Mouse (Mus musculus) induced T-regulatory cell, adult 2 months (primary cell): ENCODE results near the gene Adamts20.
A peak's percentile ranks its signal among the peaks of the same experiment; 100 is the strongest.

ENCODE experiments used
- DNase-seq: peaks from one replicate; pipeline ENCODE4 v3.0.0-alpha.2; 2012; ENCODE audit warnings: low read depth

The Adamts20 gene

DNA sequence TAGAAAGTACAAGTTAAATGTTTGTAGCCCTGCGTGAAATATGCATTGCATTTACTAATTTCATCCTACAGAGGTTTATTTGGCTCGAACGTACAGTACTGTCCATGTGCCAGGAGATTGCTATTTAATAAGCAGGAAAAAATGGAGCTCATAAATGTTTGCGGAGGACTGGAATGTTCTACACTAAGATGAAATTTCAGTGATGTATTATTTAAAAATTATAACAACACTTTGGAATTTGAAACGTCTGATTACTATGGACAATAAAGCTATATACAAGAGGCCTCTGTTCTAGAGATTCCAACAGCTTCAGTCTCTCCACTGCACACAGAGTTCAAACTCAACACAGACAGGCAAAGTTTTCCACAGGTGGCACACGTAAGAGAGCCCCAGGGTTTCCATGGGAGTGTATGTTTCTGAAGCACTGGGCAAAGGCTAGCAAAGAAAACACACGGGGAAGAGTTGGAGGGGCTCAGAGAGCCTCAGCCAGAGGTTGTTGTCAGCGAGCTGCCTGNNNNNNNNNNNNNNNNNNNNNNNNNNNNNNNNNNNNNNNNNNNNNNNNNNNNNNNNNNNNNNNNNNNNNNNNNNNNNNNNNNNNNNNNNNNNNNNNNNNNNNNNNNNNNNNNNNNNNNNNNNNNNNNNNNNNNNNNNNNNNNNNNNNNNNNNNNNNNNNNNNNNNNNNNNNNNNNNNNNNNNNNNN is 20.6 kb downstream of the Adamts20 start:
- no peak for DNase-seq

DNA sequence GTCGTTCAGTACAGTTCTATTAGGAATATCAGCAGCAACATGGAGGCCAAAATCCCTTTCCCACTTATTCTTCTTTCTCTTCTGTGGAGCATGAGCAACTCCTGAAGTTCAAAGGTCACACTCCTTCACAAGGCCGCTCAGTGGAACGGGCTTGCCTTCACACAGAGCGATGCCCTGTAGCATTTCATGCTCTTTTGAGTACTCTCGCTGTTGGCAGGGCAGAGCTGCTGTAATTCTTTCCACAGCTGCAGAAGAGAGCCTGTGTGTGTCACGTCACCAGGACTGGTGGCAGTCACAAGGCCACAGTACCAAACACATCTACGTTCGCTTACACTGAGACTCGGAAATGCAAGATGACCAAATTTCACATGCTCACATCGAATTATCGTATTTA is 21.2 kb downstream of the Adamts20 start:
- DNase-seq: no peak

- no peak for DNase-seq
Measured at GRCm38 (mm10) chr15:94443025-94443424, 22.2 kb downstream of the Adamts20 start.

DNA sequence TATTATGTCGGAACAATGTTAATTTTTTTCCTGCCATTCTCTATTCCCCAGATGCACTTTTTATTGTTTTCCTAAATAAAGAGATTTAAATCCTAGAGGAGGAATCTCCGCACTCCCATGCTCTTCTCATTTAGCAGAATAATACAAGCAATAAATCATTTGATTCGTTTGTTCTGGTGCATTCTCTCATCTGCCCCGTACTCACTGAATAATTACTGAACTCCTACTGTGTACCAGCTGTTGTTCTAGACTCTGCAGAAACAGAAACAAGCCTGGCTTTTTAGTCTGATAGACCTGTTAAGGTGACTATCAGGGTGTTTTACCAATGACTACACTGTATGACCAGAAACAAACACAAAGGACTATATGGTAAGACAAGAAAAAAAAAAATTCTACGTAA is 29.7 kb downstream of the Adamts20 start:
- DNase-seq: no peak

DNA sequence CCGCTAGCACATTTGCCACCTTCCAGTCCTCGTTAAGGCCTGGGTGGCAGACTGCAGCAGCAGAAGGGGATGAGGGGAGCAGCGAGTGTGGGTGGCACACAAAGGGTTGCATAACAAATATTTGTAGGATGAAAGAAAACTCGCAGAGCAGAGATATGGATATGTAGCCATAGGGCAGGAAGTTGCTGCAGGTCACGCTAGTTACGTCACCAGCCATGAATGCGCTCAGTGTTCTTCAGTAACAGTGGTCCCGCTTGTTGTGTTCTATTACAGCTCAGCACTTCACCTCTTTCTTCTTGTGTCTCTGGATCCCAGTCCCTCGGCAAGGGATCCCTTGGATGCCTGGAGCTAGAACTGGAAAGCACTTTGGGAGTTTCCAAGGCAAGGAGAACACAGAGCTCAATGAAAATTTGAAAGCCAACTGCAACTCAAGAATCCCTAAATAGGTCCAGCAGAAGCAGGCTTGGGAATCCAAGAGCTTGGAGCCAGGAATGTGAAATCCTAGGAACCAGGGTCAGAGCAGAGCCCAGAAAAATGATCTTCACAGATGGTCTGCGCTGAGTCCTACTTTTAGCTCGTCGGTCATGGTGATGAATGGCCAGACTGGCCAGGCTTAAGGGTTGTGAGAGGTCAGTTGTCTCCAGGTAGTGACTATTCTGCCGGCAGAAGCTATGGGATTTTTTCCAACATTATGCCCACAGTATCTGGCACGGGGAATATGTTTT is 34.4 kb downstream of the Adamts20 start:
- DNase-seq: no peak

DNA sequence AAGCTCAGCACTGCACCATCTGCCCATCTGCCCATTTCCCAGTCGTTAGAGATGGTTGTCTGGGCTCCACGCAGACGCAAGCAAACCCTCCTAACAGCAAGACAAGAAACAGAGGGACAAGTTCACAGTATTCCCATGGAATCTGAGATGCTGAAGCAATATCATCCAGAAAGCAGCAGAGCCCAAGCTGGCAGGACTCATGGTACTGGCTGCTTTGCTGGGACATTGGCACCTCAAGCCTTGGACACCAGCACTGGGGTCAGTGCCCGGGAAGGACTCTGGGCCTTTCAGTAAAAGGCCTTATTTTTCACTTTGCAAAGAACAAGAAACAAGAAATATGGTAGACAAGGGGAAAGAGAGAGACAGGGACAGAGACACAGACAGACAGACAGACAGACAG is 36.5 kb downstream of the Adamts20 start:
- DNase-seq: no peak

GRCm38 (mm10) chr15:94427482-94428214 is 37.6 kb downstream of the Adamts20 start:
- DNase-seq: no peak

- DNase-seq: no peak
Measured at GRCm38 (mm10) chr15:94420526-94420925, 44.7 kb downstream of the Adamts20 start.

DNA sequence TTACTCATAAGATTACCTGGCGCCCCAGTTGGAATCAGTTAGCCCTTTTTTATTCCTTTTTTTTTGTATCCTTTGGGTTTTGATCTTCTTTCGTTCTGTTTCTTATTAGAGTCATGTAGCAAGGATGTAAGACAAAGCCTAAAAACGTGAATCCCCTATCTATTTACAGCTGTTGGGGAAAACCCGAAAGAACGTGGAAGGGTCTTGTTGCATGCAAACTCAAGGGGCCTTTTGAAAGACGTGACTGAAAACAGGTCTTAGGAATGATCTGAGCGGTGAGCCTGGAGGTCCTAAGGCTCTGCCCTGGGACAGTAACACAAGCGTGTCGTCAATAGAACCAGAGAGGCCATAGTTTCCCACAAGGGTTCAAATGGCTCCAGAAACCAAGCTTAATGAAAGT is 46.1 kb downstream of the Adamts20 start:
- DNase-seq: no peak

DNA sequence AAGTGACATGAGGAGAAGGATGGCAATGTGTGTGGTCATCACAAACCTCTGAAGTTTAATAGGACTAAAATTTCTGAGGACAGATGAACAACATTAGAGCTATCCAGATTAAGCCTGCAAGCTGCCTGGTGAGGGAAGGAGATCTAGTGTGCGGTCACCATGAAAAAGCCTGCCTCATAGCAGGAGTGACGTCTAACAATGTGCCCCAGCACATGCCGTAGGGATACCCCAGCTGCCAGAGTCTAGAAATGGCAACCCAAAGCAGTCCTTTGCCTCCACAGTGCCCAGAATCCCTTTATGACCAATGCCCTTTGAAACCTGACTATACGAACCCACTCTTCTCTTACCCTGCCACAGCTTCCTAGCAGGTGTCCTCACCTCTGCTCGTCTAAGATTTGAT is 46.8 kb downstream of the Adamts20 start:
- no peak for DNase-seq

DNA sequence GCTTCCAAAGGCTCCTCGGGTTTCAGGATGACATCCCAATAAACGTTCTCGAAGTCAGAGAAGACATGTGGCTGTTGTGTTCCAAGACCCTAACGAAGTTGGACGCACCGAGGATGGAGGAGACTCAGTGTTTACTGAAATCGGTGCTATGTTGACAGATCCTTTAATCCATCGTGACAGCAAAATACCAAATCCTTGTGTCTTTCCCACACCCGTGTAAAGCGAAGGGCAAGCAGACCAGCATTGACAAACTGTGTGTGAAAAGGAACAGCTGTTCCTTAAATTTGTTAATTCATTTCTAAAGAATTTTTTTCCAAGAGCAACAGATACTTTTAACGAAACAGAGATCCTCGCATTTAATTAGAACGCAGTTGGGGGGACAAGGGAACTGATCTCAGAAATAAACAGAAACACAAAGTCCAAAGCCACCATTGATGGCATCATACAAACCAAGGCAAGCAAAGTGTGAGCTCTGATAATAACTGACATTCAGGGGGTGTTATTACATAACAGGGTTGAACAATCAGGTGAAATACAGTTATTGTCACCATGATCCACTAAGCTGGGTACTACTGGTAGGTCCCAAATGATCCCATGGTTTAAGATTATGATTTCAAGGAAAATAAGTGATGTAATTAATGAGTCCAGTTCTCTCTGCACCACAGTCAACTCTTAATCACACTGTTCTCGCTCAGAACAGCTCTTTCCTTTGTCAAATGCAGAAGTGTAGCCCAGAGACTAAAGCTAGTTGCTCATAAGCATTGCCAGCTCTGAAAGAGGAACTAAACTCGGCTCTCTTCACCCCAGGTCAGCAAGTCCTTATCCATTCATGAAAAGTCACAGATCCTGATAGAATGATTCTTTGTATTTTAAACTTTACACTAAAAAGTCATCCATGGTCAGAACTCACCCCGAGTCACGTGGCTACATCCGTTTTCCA is 47.7 kb downstream of the Adamts20 start:
- no peak for DNase-seq

DNA sequence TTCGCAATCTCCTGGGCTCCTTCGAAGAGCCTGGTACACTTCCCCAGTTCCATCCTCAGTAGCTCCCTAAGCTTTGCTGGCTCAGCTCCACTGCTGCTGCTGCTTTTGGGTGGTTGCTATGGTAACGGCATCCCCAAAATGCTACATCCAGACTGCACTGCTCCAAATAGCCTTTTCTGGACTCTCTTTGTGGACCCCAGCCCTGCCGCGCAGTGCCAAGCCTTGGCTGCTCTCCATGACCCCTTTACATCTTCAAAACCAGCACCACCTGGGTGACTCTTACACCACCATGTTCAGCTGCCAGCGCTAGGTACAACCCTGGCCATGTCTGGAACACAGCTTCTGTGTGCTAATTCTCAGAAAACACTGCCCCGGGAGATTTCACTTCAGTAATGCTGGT is 55.4 kb downstream of the Adamts20 start:
- DNase-seq: no peak

DNA sequence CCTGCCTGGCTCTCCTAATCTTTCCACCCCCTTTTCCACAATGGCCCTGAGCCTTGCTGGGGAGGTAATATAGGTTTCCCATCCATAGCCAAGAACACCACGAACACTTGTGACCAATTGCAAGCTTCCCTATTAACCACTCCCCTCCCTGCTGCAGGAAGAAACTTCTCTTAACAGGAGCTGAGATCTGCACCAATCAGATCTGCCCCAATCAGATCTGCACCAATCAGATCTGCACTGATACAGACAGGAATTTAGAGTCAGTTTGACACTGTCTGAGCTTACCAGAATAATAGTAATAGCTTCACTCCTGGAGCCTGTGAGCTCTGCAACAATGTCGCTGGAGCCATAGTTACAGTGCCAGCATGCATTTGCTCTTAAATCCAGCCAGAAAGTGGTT is 58.9 kb downstream of the Adamts20 start:
- no peak for DNase-seq

GRCm38 (mm10) chr15:94404071-94404545 is 61.1 kb downstream of the Adamts20 start:
- peak; percentile 24 for DNase-seq

- no peak for DNase-seq
Measured at GRCm38 (mm10) chr15:94403461-94404070, 61.7 kb downstream of the Adamts20 start.

- DNase-seq: no peak
Measured at GRCm38 (mm10) chr15:94403018-94403417, 62.2 kb downstream of the Adamts20 start.

DNA sequence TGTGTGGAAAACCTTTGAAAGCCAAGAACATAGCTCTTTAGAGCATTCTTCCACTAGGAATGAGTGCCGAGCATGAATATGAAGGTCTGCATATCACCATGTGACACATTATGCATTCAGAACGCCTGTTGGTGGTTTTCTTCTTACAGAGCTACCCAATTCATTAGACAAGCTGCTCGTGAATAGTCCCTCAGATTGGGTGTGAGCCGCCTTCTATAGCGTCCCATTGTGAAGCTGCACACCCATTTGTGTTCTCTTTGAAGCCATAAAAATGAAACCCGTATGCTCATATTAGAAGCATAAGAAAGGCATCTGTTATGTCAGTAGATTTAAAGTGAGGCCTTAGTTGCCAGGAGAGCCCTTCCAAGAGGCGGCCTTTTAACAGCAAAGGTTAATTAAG is 72.5 kb downstream of the Adamts20 start:
- no peak for DNase-seq

- peak; percentile 20 for DNase-seq
Measured at GRCm38 (mm10) chr15:94390127-94390526, 75.1 kb downstream of the Adamts20 start.

- peak; percentile 20 for DNase-seq
Measured at GRCm38 (mm10) chr15:94379425-94379824, 85.8 kb downstream of the Adamts20 start.

DNA sequence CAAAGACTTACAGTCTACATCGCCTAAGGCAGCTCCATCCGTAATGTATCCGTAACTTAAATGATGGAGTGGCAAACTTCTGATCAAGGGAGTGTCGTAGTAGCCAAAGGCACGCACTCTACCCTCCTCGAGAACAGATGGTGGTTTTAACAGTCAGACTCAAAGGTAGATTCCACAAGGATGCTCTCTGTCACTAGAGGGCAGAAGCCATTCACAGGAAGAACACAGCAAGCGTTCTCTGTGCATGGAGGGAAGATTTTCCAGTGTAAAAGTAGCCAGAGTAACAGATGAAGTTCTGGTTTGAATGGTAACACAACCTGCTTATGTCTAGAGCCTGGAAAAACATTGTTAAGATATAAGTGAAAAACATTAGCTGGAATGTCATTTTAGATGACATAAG is 92.7 kb downstream of the Adamts20 start:
- DNase-seq: no peak

DNA sequence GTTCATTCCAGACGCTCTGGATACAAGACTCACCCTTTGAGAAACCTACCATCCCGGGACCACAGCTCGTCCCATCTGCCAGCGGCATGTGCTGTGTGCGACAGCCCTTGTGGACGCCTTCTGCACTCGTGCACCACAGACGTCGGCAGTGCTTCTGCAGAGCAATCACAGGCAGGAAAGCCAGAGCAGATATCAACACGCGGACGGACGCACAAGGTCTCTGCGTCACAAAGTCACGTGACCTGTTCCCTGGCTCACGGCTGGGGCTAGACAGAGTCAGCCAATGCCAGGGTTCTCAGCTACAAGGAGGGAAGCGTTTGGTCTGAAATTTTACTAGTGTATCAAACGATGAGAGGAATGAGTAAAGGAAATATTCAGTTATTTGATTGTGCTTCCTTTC is 116.2 kb downstream of the Adamts20 start:
- DNase-seq: no peak
